Mouse (Mus musculus): ENCODE data around the gene Cd300lf. TPM values are rescaled to one million over a fixed set of nuclear protein-coding genes. Genes with fewer than 3 reads are reported as not detected.
A peak's percentile ranks its signal among the peaks of the same experiment; 100 is the strongest.

Gene Cd300lf
- polyA plus RNA-seq, 1 experiment from 2014 or later = not detected

DNA sequence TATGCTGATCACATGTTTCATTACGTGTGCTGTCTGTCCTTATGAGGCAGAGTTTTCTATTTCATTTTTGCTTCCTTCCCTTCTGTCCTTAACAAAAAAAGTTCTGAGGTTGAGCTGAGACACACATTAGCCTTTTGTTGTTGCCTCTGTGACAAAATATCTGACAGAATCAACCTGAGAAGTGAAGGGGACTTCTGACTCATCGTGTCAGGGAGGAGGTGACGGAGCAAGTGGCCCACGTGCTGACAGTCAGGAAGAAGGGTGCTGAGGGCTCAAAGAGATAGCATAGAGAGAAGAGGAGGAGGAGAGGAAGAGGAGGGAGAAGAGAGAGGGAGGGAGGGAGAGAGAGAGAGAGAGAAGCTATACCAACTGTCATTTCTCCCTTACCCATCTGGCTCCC is 5.3 kb downstream of the Cd300lf start:
- Histone ChIP-seq H3K4me3 (no peak overlapping the region), H3K4me2 (no peak overlapping the region), H3K27ac (no peak overlapping the region), H3K36me3 (ENCODE audit: poor library complexity, severe bottlenecking) (no peaks in the 10 kb centered on the region), H3K9me3 (replicated peaks) (no peaks in the 10 kb centered on the region), H3K27me3 (no peaks in the 10 kb centered on the region), H3K4me1 (no peaks in the 10 kb centered on the region), H3K9ac (no peak overlapping the region)
- no peak for ATAC-seq
- 83% methylated on average over 4 of the region's 4 CpGs for WGBS

- no peak for ATAC-seq
- WGBS = 78% methylated on average over 9 of the region's 9 CpGs
- Histone ChIP-seq H3K9me3 (replicated peaks) (no peaks in the 10 kb centered on the region), H3K4me1 (no peaks in the 10 kb centered on the region), H3K27ac (no peak overlapping the region), H3K4me3 (no peak overlapping the region), H3K27me3 (no peaks in the 10 kb centered on the region), H3K9ac (no peak overlapping the region), H3K36me3 (ENCODE audit: poor library complexity, severe bottlenecking) (no peaks in the 10 kb centered on the region), H3K4me2 (no peak overlapping the region)
Observed at GRCm38 (mm10) chr11:115119409-115119808, 14.4 kb downstream of the Cd300lf start.

- H3K9me3 ChIP-seq (replicated peaks) = no peaks in the 10 kb centered on the region
- no peak overlapping the region for H3K4me3 ChIP-seq
- H3K9ac ChIP-seq = no peak overlapping the region
- no peaks in the 10 kb centered on the region for H3K36me3 ChIP-seq (ENCODE audit: poor library complexity, severe bottlenecking)
- no peak overlapping the region for H3K27ac ChIP-seq
- ATAC-seq = no peak
- WGBS = 71% methylated on average over 3 of the region's 3 CpGs
- no peaks in the 10 kb centered on the region for H3K27me3 ChIP-seq
- peaks cover 13% of the 10 kb centered on the region for H3K4me1 ChIP-seq
- no peak overlapping the region for H3K4me2 ChIP-seq
Observed at GRCm38 (mm10) chr11:115112196-115112595, 21.6 kb downstream of the Cd300lf start.

GRCm38 (mm10) chr11:115110271-115110670 is 23.5 kb downstream of the Cd300lf start:
- no peak overlapping the region for H3K27ac ChIP-seq
- peaks cover 17% of the 10 kb centered on the region for H3K4me1 ChIP-seq
- H3K36me3 ChIP-seq (ENCODE audit: poor library complexity, severe bottlenecking) = no peaks in the 10 kb centered on the region
- no peak overlapping the region for H3K9ac ChIP-seq
- no peak overlapping the region for H3K4me3 ChIP-seq
- no peak for ATAC-seq
- H3K27me3 ChIP-seq = no peaks in the 10 kb centered on the region
- 87% methylated on average over 4 of the region's 5 CpGs for WGBS
- no peak overlapping the region for H3K4me2 ChIP-seq
- no peaks in the 10 kb centered on the region for H3K9me3 ChIP-seq (replicated peaks)

- WGBS = 89% methylated on average over 8 of the region's 8 CpGs
- no peak overlapping the region for H3K9ac ChIP-seq
- no peak for ATAC-seq
- no peaks in the 10 kb centered on the region for H3K9me3 ChIP-seq (replicated peaks)
- H3K27me3 ChIP-seq = no peaks in the 10 kb centered on the region
- H3K4me1 ChIP-seq = peaks cover 17% of the 10 kb centered on the region
- H3K4me2 ChIP-seq = no peak overlapping the region
- no peak overlapping the region for H3K4me3 ChIP-seq
- no peaks in the 10 kb centered on the region for H3K36me3 ChIP-seq (ENCODE audit: poor library complexity, severe bottlenecking)
- no peak overlapping the region for H3K27ac ChIP-seq
Observed at GRCm38 (mm10) chr11:115108176-115108575, 25.6 kb downstream of the Cd300lf start.

DNA sequence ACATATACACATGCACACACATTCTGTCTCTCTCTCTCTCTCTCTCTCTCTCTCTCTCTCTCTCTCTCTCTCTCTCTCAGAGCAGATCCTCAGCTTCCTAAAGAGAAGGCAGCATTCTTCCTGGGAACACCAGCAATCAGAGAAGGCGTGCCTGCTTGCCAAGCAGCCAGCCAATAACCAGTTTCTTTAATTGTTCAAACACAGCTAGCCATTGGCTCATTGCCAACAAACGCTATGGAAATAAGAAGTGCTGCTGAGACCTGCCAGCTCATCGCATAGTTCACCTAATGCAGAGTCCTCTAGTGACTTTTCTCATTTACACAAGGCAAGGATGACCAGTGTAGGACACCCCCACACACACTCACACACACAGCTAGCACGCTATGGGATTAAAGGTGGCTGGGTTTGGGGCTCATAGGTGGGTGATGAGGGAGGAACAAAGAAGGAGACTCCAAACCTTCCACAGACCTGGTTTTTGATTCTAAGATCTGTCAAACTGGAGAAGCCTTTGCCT is 26.3 kb downstream of the Cd300lf start:
- H3K9me3 ChIP-seq (replicated peaks) = no peaks in the 10 kb centered on the region
- H3K4me3 ChIP-seq = no peak overlapping the region
- peaks cover 17% of the 10 kb centered on the region for H3K4me1 ChIP-seq
- peak; percentile 24; the same call in 1 of the 2 replicates for ATAC-seq
- no peak overlapping the region for H3K27ac ChIP-seq
- H3K4me2 ChIP-seq = no peak overlapping the region
- H3K9ac ChIP-seq = no peak overlapping the region
- WGBS = 18% methylated on average over 4 of the region's 4 CpGs
- no peaks in the 10 kb centered on the region for H3K27me3 ChIP-seq
- no peaks in the 10 kb centered on the region for H3K36me3 ChIP-seq (ENCODE audit: poor library complexity, severe bottlenecking)

DNA sequence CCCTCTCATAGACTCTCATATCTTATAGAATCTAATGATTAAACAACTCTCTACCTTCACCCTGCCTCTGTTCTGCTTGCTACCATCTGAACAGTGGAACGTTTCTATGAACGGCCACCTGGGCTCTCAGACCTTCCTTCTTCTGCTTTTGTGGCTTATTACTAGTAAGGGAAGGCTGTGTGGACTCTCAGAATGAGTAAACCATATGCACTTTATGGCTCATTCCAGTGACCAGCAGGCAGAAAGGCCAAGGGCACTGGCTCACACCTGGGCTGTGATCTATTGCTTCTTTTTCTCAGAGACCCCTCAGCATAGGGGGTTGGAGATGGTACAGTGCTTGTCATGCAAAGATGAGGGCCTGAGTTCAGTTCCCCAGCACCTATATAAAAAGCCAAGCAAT is 27.2 kb downstream of the Cd300lf start:
- Histone ChIP-seq H3K27ac (no peak overlapping the region), H3K4me2 (no peak overlapping the region), H3K36me3 (ENCODE audit: poor library complexity, severe bottlenecking) (no peaks in the 10 kb centered on the region), H3K9ac (no peak overlapping the region), H3K4me3 (no peak overlapping the region), H3K27me3 (no peaks in the 10 kb centered on the region), H3K9me3 (replicated peaks) (no peaks in the 10 kb centered on the region), H3K4me1 (peaks cover 17% of the 10 kb centered on the region)
- ATAC-seq = no peak
- 83% methylated on average over 2 of the region's 2 CpGs for WGBS

GRCm38 (mm10) chr11:115104769-115105563 is 28.8 kb downstream of the Cd300lf start:
- no peaks in the 10 kb centered on the region for H3K9me3 ChIP-seq (replicated peaks)
- peaks cover 17% of the 10 kb centered on the region for H3K4me1 ChIP-seq
- no peaks in the 10 kb centered on the region for H3K27me3 ChIP-seq
- WGBS = 63% methylated on average over 8 of the region's 8 CpGs
- H3K4me3 ChIP-seq = no peak overlapping the region
- H3K9ac ChIP-seq = no peak overlapping the region
- no peak for ATAC-seq
- no peak overlapping the region for H3K4me2 ChIP-seq
- H3K27ac ChIP-seq = no peak overlapping the region
- H3K36me3 ChIP-seq (ENCODE audit: poor library complexity, severe bottlenecking) = no peaks in the 10 kb centered on the region

- H3K27me3 ChIP-seq = no peaks in the 10 kb centered on the region
- WGBS = 90% methylated on average over 25 of the region's 25 CpGs
- H3K27ac ChIP-seq = no peak overlapping the region
- H3K9me3 ChIP-seq (replicated peaks) = no peaks in the 10 kb centered on the region
- H3K4me1 ChIP-seq = peaks cover 17% of the 10 kb centered on the region
- no peak overlapping the region for H3K4me2 ChIP-seq
- H3K36me3 ChIP-seq (ENCODE audit: poor library complexity, severe bottlenecking) = no peaks in the 10 kb centered on the region
- no peak for ATAC-seq
- no peak overlapping the region for H3K4me3 ChIP-seq
- no peak overlapping the region for H3K9ac ChIP-seq
Observed at GRCm38 (mm10) chr11:115103470-115104413, 30.1 kb downstream of the Cd300lf start.

DNA sequence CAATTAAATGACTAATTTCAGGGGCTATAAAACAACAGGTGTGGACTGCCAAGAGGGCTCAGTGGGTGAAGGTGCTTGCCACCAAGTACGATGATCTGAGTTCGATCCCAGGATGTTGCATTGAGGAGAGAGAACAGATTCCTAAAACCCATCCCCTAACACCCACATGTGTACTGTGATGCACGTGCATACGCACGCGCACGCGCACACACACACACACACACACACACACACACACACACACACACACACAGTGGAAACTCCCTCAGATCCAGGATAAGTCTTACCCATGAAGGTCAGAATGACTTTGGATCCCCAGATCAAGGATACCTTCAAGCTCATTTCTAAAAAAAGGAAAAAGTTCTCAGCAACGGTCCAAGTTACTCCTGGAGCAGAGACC is 31.7 kb downstream of the Cd300lf start:
- Histone ChIP-seq H3K4me1 (peaks cover 3% of the 10 kb centered on the region), H3K4me3 (no peak overlapping the region), H3K4me2 (no peak overlapping the region), H3K9ac (no peak overlapping the region), H3K36me3 (ENCODE audit: poor library complexity, severe bottlenecking) (no peaks in the 10 kb centered on the region), H3K27me3 (no peaks in the 10 kb centered on the region), H3K9me3 (replicated peaks) (no peaks in the 10 kb centered on the region), H3K27ac (no peak overlapping the region)
- no peak for ATAC-seq
- 96% methylated on average over 9 of the region's 9 CpGs for WGBS

- ATAC-seq = no peak
Observed at GRCm38 (mm10) chr11:115101615-115102051, 32.2 kb downstream of the Cd300lf start.

GRCm38 (mm10) chr11:115100741-115101140 is 33.1 kb downstream of the Cd300lf start:
- ATAC-seq = no peak
- WGBS = 88% methylated on average over 7 of the region's 7 CpGs
- no peaks in the 10 kb centered on the region for H3K9me3 ChIP-seq (replicated peaks)

More at GRCm38 (mm10) chr11:115101615-115102051, 32.2 kb downstream of the Cd300lf start:
- no peak overlapping the region for H3K4me3 ChIP-seq
- no peaks in the 10 kb centered on the region for H3K4me1 ChIP-seq
- no peaks in the 10 kb centered on the region for H3K9me3 ChIP-seq (replicated peaks)
- no peak overlapping the region for H3K4me2 ChIP-seq
- no peak overlapping the region for H3K27ac ChIP-seq
- no peaks in the 10 kb centered on the region for H3K36me3 ChIP-seq (ENCODE audit: poor library complexity, severe bottlenecking)
- WGBS = 80% methylated on average over 6 of the region's 6 CpGs
- no peak overlapping the region for H3K9ac ChIP-seq
- no peaks in the 10 kb centered on the region for H3K27me3 ChIP-seq

More at GRCm38 (mm10) chr11:115100741-115101140, 33.1 kb downstream of the Cd300lf start:
- Histone ChIP-seq H3K9ac (no peak overlapping the region), H3K4me2 (no peak overlapping the region), H3K4me1 (no peaks in the 10 kb centered on the region), H3K27ac (no peak overlapping the region), H3K27me3 (no peaks in the 10 kb centered on the region), H3K4me3 (no peak overlapping the region), H3K36me3 (ENCODE audit: poor library complexity, severe bottlenecking) (no peaks in the 10 kb centered on the region)

Measured in forebrain, embryonic 13.5 days (tissue).